Mouse (Mus musculus) mature B cell (primary cell): ENCODE data around the gene Sort1.

Source experiments
- in situ Hi-C: fragments of 300-500 bp; cut with MboI; formaldehyde crosslinking; loops from 2 replicates; pipeline ENCODE4 v1.14.3; 2019

The Sort1 gene

DNA sequence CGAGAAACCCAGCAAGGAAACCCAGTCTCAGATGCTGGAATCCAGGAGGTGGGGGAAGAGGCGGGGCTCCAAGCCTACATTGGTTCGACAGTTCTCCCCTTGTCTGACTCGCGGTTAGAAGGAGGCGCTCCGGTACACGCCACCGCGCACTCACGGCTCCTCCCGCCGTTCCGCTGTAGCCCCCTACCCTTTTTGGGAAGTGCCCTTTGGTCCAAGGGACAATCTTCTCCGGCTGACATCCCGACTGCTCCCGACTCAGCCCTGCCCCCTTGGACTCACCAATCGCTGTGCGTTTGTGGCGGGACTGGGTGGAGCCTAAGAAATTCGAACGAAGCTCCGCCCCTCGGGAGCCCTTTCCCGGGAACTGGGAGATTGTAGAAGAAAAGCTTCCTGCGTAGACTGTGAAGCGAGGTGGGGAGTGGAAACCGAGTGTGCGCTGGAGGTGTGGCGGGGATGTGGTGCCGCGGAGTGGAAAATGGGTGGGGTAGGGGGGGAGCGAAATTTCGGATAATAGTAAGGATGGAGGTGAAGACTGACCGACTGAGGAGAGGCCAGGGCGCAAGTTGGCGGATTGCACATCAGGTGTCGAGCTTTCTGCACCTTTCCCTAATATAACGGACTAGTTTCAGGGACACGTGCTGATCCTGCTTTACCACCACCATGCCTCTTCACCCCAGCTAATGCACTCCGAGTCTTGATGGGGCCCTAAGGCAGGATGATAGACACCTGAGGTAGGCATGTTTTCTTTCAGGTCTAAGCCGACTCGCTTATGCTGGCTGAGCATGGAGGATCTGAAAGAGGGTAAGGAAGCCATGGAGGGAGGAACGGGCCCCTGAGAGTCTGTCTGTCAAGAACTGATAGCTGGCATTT lies 99.8 kb downstream of the Sort1 start, which contains the start of gene Psrc1:
Gene Psrc1 (plus strand): TSS at position 355 of the 870 bp plus-strand sequence.
- in situ Hi-C loops, result no loop called here

DNA sequence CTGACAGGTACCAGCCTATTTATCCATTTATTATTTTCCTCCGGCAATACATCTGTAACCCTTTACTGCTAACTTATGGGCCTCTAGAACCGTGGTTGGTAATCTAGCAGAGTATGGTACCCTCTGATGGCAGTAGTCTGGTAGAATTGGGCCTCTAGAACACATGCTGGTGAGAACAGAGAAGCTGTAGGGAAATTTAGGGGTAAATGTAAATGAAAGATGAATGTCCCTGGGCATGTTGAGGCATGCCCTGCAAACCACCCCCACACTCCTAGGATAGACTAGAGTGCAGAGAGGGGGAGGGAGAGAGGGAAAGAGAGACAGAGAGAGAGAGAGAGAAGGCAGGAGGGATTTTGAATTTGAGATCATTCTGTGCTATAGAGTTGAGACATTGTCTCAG lies 100.5 kb downstream of the Sort1 start:
- in situ Hi-C loops, result no loop called here

DNA sequence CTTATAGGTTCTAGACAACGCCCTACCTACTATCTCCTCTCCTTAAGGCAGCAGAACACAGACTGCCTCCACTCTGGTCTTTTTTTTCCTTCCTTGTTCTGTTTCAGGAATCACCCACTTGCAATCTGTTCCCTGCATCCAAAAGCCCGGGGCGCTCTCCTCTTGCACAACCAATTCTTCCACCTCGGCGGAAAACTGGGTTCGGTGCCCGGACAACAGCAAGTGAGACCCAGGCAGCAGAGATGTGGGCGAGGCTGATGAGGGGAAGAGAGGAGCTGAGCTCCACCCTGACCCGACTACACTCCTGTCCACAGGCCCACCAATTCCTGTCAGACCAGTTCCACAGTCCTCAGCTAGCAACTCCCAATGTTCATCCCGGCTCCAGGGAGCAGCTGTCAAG lies 102.3 kb downstream of the Sort1 start:
- in situ Hi-C loops, result no loop called here

DNA sequence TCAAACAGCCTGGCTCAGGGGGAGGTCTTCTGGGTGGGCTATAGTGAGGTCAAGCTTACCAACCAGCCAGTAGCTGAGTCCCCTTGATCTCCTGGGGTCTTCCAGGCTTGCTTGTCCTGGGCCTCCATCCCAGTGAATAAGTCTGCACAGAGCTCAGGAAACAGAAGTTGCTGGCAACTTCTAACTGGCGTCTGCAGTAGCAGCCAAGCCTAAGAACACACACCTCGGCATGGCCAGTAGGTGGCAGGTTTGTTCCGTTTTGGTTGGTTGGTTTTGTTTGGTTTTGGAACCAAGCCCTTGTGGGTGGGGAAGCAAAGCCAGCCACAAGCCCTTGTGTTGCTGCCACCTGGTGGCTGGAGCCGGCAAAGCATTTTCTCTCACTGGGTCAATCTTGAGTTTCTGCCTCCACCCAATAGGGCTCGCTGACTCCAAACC lies 105.2 kb downstream of the Sort1 start:
- in situ Hi-C loops, result no loop called here

DNA sequence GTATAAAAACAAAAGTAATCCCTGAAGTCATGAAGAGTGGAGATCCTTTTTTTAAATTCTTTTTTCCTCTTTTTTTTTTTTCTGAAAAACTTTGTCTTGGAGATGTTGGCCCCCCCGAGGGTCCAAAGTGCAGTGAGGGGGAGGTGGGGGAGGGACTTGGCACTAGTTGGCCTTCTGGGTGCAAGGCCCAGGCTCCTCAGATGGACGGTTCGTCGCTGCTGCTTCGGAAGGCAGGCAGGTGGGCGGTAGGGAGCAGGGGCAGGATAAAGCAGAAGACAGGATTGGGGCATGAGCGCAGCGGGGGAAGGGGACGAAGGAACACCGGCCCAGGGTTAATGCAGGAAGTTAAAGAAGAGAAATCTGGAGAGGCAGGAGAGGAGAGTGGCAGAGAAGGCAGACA lies 108.4 kb downstream of the Sort1 start:
- in situ Hi-C loops, result no loop called here

DNA sequence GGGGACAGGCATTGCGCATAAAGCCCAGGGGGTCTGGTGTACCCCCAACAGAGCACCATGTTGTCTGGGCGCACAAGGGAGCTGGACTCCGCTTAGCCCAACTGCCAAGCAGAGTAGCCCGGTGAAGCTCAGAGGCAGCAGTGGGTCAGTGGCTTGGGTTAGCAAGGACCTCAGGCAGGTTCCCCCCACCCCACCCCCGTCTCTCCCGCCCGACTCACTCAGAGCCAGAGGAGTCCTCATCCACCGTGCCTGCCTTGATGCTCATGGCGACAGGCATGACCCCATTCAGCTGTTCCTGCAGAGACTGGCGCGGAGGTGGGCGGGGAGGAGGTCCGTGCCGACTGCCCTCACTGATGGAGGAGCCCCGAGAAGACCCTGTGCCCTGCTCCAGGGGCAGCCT lies 108.9 kb downstream of the Sort1 start:
- in situ Hi-C loops, result no loop called here

DNA sequence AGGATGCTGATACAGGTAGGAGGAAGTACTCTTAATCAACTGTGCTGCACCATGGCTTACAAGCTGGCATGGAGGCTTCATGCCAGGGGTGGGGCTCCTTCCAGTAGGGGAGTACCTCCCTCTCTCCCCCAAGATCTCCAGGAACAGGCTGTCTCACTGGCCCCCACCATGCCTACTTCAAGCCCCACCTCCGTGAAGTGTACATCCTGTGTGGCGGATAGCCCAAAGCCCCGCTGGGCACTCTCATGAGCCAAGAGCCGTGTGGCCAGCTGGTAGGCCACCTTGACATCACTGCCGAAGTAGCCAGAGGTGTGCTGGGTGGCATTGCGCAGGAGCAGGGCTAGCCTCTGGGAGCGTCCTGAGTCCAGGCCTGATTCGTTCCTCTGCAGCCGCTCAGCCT lies 114.4 kb downstream of the Sort1 start:
- in situ Hi-C loops, result no loop called here

DNA sequence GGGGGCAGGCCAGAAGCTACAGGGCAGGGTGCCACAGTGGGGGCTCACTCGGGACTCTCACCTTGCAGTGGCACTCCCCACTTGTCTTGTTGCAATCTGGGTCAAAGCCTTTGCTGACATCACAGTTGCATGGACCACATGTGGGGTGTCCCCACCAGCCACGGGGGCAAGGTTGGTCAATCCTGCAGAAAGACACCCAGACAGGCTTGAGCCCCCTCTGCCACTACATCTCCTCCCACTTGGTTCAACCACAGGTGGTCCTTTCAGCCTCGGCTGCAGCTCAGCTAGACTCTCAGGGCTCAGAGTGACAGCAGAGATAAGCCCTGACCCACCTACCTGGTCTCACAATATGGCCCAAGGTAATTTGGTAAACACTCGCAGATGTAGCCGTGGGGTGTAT lies 116.6 kb downstream of the Sort1 start:
- in situ Hi-C loops, result no loop called here

DNA sequence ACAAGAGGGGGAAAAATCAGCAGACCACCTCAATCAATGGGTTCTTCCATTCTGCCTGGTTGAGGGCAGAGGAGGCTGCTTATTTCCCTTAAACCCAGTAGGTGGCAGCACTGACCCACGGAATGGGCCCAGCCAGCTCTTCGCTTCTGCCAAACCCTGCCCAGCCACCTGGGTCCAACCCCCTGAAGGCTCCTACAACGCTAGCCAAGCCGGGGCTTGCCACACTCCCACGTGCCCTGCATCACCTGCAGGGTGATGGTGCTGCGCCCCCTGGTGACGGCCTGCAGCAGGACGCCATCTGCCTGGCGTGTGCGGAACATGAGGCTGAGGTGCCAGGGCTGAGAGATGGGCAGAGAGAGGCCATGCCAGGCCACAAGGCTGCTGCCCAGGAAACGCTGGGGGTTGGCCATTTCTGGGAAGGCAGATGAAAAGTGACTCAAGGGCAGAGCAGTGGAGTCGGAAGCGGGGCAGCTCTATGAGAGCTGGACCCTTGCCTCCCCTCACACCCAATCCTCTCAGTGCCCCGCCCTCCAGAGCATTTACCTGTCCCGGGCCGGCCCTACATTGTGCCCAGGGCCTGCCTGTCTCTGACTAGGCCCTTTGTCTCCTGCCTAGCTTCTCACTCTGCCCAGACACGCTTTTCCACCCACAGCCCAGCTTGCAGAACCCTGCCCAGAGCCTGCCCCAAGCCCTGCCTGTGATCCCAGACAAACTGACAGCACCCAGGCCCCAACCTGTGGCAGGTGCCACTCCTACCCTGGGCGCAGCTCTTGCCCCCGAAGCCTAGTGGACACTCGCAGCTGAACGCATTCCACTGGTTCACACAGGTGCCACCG lies 118.0 kb downstream of the Sort1 start:
- in situ Hi-C loops, result no loop called here

DNA sequence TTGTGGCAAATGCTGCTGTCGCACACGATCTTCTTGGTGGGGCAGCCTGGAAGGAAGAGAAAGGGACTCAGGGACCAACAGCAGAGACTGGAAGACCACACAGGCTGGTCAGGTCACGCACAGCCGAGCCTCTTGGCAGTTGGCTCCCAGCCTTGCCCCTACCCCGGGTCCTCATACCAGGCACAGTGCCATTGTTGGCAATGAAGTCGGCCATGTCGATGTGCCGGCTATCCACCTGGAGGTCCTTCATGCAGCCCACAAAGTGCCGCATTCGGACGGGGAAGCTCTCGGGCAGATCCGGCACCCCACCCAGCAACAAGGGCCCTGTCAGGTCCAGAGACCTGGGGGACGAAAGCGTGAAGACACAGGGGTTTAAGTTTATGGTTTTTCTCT lies 118.6 kb downstream of the Sort1 start:
- in situ Hi-C loops, result no loop called here

DNA sequence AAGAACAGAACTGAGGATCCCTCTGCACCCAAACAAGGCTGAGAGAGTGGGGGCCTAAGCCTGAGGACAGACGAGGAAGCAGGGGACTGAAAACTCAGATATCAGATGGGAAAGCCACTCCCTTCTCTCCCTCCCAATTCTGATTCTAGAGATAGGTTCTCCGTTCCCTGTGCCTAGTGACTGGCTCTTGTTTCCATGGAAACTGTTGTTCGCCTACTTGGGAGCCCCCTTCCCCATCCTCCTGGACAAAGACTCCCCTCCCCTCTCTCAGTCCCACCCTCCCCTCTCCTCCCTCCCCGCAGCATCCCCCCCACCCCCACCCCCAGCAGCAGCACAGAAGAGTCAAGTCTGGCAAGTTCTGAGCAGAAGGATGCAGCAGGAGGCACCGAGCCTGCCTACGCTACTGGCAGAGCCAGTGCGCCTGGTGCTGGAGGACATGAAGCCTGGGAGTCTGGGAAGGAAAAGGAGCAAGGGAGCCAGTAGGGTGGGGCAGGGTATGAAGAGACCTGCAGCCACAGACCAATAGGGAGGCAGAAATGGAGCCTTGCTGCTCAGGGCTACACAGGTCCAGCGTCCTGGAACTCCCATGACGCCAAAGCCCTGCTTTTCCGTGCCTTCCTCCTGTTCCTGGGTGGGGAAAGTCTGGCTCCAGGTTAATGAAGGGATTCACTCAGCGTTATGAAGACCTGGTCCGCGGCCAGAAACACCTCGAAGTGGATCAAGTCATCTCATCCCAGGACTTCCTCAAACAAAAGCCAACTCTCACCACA lies 121.8 kb downstream of the Sort1 start:
- in situ Hi-C loops, result no loop called here

DNA sequence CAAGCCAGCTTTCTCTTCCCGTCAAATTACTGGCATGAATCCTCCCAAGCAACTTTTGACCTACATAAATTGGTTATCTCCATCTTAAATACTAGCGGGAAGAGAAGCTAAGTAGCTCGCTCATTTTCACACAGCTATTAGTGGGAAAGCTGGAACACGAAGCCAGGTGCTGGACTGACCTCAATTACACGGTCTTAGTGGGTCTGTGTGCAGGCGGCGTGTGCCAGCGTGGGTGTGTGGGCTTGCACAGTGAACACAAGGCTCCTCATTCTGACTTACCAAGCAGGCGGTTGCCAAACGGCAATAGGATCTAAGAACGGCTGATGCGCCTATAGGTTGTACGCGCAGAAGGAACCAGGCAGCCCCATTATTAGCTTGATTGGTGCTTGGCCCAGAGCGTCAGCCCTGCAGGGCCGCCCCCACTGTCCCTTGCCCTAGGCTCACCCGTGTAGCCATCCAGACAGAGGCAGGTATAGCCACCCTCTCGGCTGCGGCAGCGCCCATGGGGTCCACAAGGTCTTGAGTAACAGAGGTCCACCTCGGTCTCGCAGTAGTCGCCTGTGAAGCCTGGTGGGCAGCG lies 122.5 kb downstream of the Sort1 start:
- in situ Hi-C loops, result no loop called here

DNA sequence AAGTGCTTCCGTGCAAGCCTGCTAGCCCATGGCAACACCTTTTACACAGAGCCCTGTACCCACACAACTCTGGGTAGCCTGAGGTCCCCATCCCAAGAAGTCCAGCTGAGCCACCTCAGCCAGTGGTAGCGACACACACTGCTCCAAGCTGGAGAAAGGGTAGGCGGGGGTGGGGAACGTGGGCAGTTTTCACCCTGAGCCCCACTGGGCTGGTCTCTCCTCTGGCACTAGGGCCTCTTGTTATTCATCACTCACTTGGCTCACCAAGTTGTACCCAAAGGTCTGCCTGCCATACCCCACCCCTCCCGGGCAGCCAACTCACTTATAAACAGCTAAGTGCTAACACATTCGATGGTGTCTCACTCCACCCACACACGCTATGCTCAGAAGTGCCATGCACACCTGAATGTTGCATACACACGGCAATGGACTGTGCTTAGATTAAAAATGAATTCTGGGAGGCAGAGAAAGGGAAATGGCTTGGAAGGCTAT lies 124.7 kb downstream of the Sort1 start:
- in situ Hi-C loops, result no loop called here

DNA sequence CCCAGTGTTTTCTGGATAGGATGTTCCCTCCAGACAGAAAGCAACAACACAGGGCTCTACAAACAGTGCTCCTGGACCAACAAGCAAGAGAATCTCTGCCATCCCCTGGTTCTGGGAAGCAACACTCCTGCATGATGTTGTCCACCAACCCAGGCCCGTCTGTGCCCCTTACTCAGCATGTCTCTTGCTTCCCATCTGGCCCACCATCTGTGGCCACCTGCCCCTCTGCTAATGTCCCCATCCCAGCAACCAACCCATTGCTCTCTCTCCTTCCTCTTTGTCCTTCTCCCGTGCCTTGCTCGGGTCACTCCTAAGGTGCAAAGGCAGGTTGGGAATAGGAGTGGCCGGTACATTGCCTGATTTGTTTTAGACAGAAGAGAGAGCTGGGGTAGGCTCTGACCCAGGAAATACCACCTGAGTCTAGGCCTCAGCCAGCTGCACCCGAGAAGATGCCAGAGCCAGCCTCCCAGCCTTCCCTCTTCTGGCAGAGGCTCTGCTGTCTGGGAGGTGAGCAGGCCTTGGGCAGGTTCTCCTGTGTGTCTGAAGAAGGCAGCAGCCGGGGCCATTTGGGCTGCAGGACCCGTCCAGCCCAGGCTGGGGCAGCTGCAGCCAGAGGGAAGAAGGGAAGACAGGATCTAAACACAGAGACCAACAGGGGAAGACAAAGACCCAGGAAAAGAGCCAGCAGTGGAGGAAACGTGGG lies 125.9 kb downstream of the Sort1 start:
- in situ Hi-C loops, result no loop called here

DNA sequence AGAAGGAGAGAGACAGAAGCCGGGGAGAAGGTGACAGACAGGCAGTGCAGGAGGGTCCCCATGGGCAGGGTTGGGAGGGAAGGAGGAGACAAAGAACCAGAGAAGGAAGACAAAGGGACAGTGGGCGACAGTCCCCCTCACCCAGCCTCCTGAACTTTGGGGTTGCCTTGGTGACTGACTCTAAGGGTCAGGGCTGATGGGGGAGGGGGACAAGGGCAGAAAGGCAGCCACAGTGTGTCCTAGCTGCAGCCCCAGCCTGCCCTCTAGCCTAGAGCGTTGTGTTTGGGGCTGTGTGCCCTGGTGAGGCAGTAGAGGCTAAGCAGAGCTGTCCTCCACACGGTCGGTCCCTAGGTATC lies 126.5 kb downstream of the Sort1 start:
- in situ Hi-C loops, result no loop called here
